Mouse (Mus musculus): Measurements from ENCODE around the gene Gm45521.

GRCm38 (mm10) chr14:7989371-7989770 is 32.3 kb downstream of the Gm45521 start:
- TF ChIP-seq CTCF (IDR thresholded peaks at IDR 0.05; ENCODE audit: insufficient read depth, low read length) (no peak), POLR2A (IDR thresholded peaks at IDR 0.05; ENCODE audit: borderline replicate concordance, extremely low read depth, low read depth, low read length) (no peak)
